Mouse (Mus musculus): ENCODE data around the gene Cd72. TPM values are rescaled to one million over a fixed set of nuclear protein-coding genes. Genes with fewer than 3 reads are reported as not detected.

The Cd72 gene
- total RNA-seq, 2 experiments from 2014 or later, result 0.82 to 4.7 TPM

- no peak for DNase-seq
Observed at GRCm38 (mm10) chr4:43404697-43405096, 49.7 kb downstream of the Cd72 start.

GRCm38 (mm10) chr4:43402212-43402611 is 52.2 kb downstream of the Cd72 start:
- peak; percentile 74 to 81 for DNase-seq

DNA sequence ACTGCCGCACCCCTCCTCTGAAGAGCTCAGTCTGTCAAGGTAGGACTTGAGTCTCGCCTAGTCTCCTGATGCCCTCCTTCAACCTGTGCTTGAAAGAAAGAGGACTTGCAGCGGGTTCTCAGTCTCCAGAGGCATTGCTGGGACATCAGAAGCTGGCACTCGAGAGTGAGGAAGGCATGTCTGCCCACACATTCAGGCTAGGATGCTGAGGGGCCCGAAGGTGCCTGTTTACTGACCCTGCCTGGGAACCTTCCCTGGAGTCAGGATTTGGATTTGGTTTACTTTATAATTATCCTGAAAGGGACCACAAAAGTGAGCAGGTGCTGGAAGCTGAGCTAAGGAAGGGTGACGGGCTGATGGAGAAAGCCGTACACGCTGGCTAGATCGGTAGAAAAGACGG is 52.9 kb downstream of the Cd72 start:
- DNase-seq, result no peak

DNA sequence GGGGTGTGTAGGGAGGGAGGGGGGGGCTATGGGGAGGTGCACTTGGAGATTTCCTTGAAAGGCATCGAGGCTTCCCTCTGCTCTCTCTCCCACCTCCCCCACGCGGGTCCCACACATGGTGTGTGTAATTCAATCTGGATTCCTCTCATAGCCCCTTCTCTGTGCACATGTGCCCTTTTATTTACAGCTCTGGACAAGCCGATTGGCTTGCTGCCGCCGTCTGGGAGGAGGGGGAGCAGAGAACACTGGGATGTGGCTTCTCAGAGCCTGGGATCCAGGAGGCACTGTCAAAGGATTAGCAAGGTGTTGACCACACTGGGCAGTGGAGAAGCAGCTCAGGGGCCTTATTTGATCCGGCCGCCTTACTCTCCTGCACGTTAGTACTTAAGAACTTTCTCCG is 53.5 kb downstream of the Cd72 start:
- no peak for DNase-seq

DNA sequence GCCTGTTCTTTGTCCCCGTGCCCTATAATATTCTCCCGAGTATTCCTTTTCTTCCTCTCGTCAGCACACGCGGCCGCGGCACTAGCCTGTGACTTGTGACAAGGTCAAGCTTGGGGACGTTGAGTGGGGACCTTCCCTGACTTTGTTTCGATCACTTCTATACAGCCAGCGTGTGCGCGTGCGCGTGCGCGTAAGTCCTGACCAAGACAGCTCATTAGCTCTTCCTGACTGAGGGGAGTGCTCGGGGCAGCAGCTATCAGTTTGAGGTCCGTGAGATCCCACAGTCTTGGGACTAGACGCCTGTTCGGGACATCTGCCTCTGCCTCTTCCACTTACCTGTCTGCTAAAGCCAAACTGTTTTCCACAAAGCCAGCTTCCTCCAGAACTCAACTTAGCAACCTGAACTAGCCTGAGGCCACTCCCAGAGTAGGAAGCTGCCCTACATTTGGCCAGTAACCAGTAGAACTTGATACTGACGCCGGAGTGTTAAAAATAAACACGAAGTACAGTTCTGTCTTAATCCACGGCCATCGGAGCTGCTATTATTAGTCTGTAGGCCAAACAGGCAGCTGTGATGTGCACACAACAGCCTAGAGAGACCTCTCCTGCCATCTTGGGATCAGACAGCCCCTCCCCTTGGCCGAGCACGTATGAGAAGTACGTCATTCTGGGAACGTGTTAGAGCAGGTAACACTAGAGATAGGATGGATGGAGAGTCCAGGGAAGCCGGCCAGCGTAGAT is 54.9 kb downstream of the Cd72 start:
- DNase-seq, result peak; percentile 78 to 87

- DNase-seq, result peak; percentile 72 to 83
Observed at GRCm38 (mm10) chr4:43398829-43399331, 55.5 kb downstream of the Cd72 start.

DNA sequence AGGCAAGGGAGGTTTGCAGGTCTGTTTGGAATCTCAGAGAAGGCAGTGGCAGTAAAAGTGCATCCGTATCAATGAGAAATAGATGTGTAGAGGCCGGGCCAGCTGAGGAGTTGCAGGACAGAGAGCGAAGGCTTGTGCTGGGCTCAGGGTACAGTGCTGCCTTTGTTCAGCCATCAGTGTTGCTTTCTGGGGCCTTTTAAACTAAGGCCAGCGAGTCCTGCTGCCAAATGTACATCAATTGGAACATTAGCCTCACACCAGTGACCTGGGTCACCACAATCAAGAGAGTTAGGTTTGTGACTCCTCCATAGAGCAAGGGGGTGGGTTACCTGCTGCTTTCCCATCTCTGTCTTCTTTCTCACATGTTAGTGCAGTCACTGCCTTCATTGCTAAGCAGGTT is 56.4 kb downstream of the Cd72 start:
- DNase-seq, result no peak

Other genes with a start within 250 kb of the Cd72 start
- gene Atp8b5, start 187.5 kb downstream of the Cd72 start, total RNA-seq (2021), result under 1 TPM in 1 of 2 experiments, not detected in 1; 0.07 TPM
- 10 to 100 TPM; 50.5 to 53.9 TPM for gene Rusc2, start 72.6 kb downstream of the Cd72 start, total RNA-seq (2021)
- gene Fam166b, start 25.5 kb downstream of the Cd72 start, total RNA-seq (2021), result under 1 TPM in 1 of 2 experiments, not detected in 1; 0.26 TPM
- gene Tesk1, start 12.7 kb downstream of the Cd72 start, total RNA-seq (2021), result 10 to 100 TPM; 30.8 to 32.7 TPM
- 1 to 10 TPM in 1 of 2 experiments, not detected in 1; 1.1 TPM for gene Sit1, start 29.1 kb upstream of the Cd72 start, total RNA-seq (2021)
- gene Ccdc107, start 38.3 kb upstream of the Cd72 start, total RNA-seq (2021), result 10 to 100 TPM; 29.2 to 31.7 TPM
- under 1 TPM in 1 of 2 experiments, not detected in 1; 0.64 TPM for gene Arhgef39, start 45.1 kb upstream of the Cd72 start, total RNA-seq (2021)
- gene Car9, start 52.3 kb upstream of the Cd72 start, total RNA-seq (2021), result under 1 TPM in 1 of 2 experiments, not detected in 1; 0.36 TPM
- gene Tpm2, start 69.1 kb upstream of the Cd72 start, total RNA-seq (2021), result 10 to 100 TPM; 32.1 to 35.2 TPM
- gene Creb3, start 107.7 kb upstream of the Cd72 start, total RNA-seq (2021), result 10 to 100 TPM; 38.4 to 52.4 TPM
- 100 to 1,000 TPM in 1 of 2 experiments, 10 to 100 TPM in 1; 98.2 to 111 TPM for gene Tln1, start 108.1 kb upstream of the Cd72 start, total RNA-seq (2021)
- 10 to 100 TPM; 24.3 to 27.9 TPM for gene Rgp1, start 124.1 kb upstream of the Cd72 start, total RNA-seq (2021)
- gene Gba2, start 124.2 kb upstream of the Cd72 start, total RNA-seq (2021), result 10 to 100 TPM in 1 of 2 experiments, 1 to 10 TPM in 1; 9.3 to 10.8 TPM
- gene Msmp, start 129.9 kb upstream of the Cd72 start, total RNA-seq (2021), result under 1 TPM in 1 of 2 experiments, not detected in 1; 0.54 TPM
- gene Npr2, start 177.3 kb upstream of the Cd72 start, total RNA-seq (2021), result 10 to 100 TPM; 39.7 to 42.1 TPM
- not detected for gene Spag8, start 199.0 kb upstream of the Cd72 start, total RNA-seq (2021)
- 100 to 1,000 TPM; 163 to 173 TPM for gene Hint2, start 201.8 kb upstream of the Cd72 start, total RNA-seq (2021)
- 10 to 100 TPM; 20.0 to 21.0 TPM for gene Tmem8b, start 214.3 kb upstream of the Cd72 start, total RNA-seq (2021)
- under 1 TPM; 0.15 to 0.28 TPM for gene Fam221b, start 214.5 kb upstream of the Cd72 start, total RNA-seq (2021)
- gene Olfr70, start 246.2 kb upstream of the Cd72 start, total RNA-seq (2021), result not detected